Mouse (Mus musculus) midbrain, embryonic 15.5 days (tissue): ENCODE results near the gene Dnpep. TPM values are rescaled to one million over a fixed set of nuclear protein-coding genes. Genes with fewer than 3 reads are reported as not detected.

Experiments
- ATAC-seq: fragments of 200-750 bp; cut with Nextera tagmentation; replicated peaks from 2 replicates; pipeline ENCODE4 v1.8.0; 2017; ENCODE audit warnings: moderate TSS enrichment
- H3K27ac ChIP-seq: fragments of 300-500 bp; sonication (generic); 2 replicates; pipeline ENCODE4 v1.5.1; 2015; ENCODE audit warnings: mild to moderate bottlenecking, inconsistent platforms
- H3K27me3 ChIP-seq: fragments of 300-500 bp; sonication (generic); replicated peaks from 2 replicates; pipeline ENCODE4 v1.6.1; 2015; ENCODE audit warnings: inconsistent platforms
- H3K36me3 ChIP-seq: fragments of 300-500 bp; sonication (generic); replicated peaks from 2 replicates; pipeline ENCODE4 v1.6.1; 2015; ENCODE audit warnings: inconsistent platforms
- H3K4me1 ChIP-seq: fragments of 300-500 bp; sonication (generic); 2 replicates; pipeline ENCODE4 v1.6.1; 2015; ENCODE audit warnings: inconsistent platforms
- H3K4me2 ChIP-seq: fragments of 300-500 bp; sonication (generic); 2 replicates; pipeline ENCODE4 v1.6.1; 2015; ENCODE audit warnings: inconsistent platforms, mild to moderate bottlenecking, moderate library complexity
- H3K4me3 ChIP-seq: fragments of 300-500 bp; sonication (generic); 2 replicates; pipeline ENCODE4 v1.5.1; 2015; ENCODE audit warnings: mild to moderate bottlenecking, inconsistent platforms
- H3K9ac ChIP-seq: fragments of 300-500 bp; sonication (generic); 2 replicates; pipeline ENCODE4 v1.6.1; 2015; ENCODE audit warnings: mild to moderate bottlenecking, inconsistent platforms
- H3K9me3 ChIP-seq: fragments of 300-500 bp; sonication (generic); 2 replicates; pipeline ENCODE4 v1.6.1; 2016; ENCODE audit warnings: inconsistent platforms
- WGBS: fragments of 180-500 bp; shearing (Covaris S2); methylation state at CpG from one replicate; pipeline ENCODE4 v1.1.7; 2015; ENCODE audit warnings: mixed read lengths; 5-methylcytosine and 5-hydroxymethylcytosine counted together
- polyA plus RNA-seq: library from polyadenylated mRNA; unstranded; fragments of >200 nt; fragmentation: Nextera tagmentation; extraction: Ambion mirVana; gene quantifications from 2 replicates; pipeline ENCODE4 v1.2.1, GENCODE M21; 2015

Gene Dnpep
- 152 and 162 TPM in 2 replicates for polyA plus RNA-seq

DNA sequence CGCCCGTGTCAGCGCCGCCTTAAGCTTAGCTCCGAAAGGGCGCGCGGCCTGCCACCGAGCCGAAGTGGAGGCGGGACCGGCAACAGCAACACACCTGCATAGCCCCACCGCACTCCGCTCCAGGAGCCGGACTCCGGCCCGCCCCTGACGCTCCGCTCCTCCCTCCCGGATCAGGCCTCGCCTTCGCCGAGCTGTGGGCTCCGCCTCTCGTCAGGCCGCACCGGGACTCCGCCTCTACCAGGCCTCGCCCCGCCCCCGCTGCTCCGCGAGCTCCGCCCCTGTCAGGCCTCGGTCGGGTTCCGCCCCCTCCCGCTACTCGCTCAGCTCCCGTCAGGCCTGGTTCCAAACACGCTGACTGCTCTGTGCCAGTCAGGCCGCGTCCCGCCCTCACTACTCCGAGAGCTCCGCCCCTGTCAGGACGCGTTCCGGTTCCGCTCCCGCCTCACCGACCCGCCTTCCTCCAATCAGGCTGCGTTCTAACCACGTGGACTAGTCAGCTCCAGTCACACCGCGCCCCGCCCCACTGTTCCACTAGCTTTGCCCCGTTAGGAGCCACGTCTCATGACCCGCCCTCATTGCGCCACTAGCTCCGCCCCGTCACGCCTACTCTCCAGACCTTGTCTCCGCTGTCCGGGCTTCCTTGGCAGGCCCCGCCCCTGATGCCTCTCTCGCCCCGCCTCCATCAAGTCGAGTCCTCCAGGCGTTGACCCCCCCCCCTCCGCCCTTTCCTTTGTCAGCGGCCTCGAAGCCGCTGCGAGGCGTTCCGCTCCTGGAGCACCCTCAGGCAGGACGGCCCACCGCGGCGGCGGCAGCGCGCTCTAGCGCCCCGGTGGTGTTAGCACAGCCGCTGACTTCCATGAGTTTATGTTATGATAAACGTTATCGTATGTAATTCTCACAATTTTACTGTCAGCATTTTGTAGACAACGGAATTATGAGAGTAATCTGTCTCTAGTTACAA, at the start of gene Dnpep:
Gene Dnpep (minus strand): TSS at position 750 of the 961 bp plus-strand sequence.
- ATAC-seq: peak; percentile 98
- H3K4me2 ChIP-seq: peak within 1 kb of the TSS; percentile 66
- H3K4me1 ChIP-seq: peaks cover 16% of the 10 kb centered on the region
- peak within 1 kb of the TSS; percentile 80 for H3K27ac ChIP-seq
- WGBS: under 1% methylated on average over 73 of the region's 92 CpGs
- H3K27me3 ChIP-seq: no peaks in the 10 kb centered on the region
- peaks cover 6% of the 10 kb centered on the region; the same call in 1 of the 2 replicates for H3K36me3 ChIP-seq
- H3K9ac ChIP-seq: peak within 1 kb of the TSS; percentile 64
- peak within 1 kb of the TSS; percentile 52 for H3K4me3 ChIP-seq
- no peaks in the 10 kb centered on the region for H3K9me3 ChIP-seq

DNA sequence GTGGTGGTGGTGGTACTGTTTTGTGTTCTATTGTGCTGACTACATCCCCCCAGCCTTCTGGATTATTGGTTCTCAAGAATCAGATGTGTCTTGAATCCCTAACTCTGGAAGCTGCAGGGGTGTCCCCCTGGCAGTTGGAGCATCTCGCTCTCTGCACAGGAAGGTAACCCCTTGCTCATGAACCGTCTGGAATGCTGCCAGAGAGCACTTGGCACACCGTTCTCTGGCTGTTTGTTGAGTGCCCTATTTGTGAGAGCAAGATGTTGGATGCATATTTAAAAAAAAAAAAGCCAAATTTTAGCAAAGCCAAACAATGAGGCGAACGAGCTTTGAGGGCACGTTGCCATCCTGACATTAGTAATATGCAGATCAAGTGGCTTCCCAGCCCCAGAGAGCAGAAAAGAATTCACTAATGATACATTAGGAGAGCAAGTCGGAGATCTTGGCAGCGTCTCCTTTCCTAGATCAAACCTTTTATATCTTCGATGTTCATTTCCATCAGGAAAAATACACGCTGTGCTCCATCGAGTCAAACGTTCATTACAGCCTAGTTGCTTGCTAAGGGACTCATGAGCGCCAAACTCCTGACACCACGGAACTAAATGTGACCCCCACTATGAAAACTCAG, 47.8 kb upstream of the Dnpep start:
- peaks cover 2% of the 10 kb centered on the region for H3K4me1 ChIP-seq
- no peak for ATAC-seq
- no peaks in the 10 kb centered on the region for H3K36me3 ChIP-seq
- no peak overlapping the region for H3K4me3 ChIP-seq
- peaks cover 11% of the 10 kb centered on the region for H3K27me3 ChIP-seq
- no peaks in the 10 kb centered on the region for H3K9me3 ChIP-seq
- no peak overlapping the region for H3K27ac ChIP-seq
- H3K4me2 ChIP-seq: no peak overlapping the region
- WGBS: 56% methylated on average over 14 of the region's 14 CpGs
- no peak overlapping the region for H3K9ac ChIP-seq

DNA sequence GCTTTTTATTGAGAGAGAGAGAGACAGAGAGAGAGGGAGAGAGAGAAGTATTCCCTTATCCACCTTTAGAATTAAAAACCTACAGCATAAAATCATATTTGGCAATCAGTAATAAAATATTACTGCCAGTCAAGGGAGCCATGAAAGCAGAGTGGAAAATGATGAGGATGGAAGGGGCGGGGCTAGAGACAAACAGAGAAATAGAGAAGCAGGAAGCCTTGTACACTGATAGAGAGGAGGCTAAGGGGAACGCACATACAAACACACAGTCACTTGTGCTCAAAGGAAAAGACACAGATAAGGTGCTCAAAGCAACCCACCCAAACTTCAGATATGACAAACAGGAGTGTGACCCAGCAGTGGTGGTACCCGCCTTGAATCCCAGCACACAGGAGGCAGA, 46.1 kb upstream of the Dnpep start:
- H3K27ac ChIP-seq: no peak overlapping the region
- no peak for ATAC-seq
- no peak overlapping the region for H3K4me3 ChIP-seq
- H3K9ac ChIP-seq: no peak overlapping the region
- peaks cover 9% of the 10 kb centered on the region for H3K4me1 ChIP-seq
- peaks cover 28% of the 10 kb centered on the region for H3K27me3 ChIP-seq
- no peaks in the 10 kb centered on the region for H3K9me3 ChIP-seq
- no peak overlapping the region for H3K4me2 ChIP-seq
- H3K36me3 ChIP-seq: no peaks in the 10 kb centered on the region
- WGBS: 87% methylated on average over 3 of the region's 3 CpGs

DNA sequence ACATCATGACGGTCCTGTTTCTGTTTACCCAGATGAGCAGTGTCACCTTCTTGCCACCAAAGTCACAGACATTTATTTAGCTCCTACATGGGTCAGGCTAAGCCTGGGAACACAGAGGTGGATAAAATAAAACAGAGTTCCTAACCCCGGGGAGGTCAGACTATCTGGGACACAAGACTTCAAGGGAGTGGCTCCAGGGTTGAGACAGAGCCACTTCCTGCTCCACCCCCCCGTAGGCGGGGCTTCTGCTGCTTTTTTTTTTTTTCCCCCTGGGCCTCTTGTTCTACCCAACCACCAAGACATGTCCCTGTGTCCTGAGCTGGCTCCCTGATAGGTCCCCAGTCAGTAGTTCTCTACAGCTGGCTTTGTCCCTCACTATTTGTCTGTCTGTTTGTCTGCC, 44.0 kb upstream of the Dnpep start:
- peaks cover 38% of the 10 kb centered on the region for H3K27me3 ChIP-seq
- WGBS: 46% methylated on average over 4 of the region's 4 CpGs
- H3K4me1 ChIP-seq: peaks cover 9% of the 10 kb centered on the region

DNA sequence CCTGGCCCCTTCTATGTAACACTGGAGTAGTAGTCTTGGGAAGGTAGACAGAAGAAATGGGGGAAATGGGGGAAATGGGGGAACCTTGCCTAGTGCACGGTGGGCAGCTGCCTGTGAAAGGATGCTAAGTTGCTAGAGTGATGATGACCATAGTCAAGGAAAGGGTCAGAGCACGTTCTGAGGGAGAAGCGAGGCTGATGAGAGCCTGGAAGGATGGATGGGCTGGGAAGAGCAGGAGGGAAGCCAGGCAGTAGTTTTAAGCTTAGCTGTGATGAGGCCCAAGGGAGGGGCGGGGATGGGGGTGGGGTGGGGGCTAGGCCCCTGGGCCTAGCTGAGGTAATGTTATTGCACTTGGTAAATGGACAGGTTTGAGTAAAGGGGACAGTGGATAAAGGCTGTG, 43.3 kb upstream of the Dnpep start:
- no peak overlapping the region for H3K4me2 ChIP-seq
- H3K27me3 ChIP-seq: peaks cover 38% of the 10 kb centered on the region
- no peak overlapping the region for H3K4me3 ChIP-seq
- no peak for ATAC-seq
- 51% methylated on average over 4 of the region's 4 CpGs for WGBS
- peaks cover 9% of the 10 kb centered on the region for H3K4me1 ChIP-seq
- H3K27ac ChIP-seq: no peak overlapping the region
- H3K36me3 ChIP-seq: no peaks in the 10 kb centered on the region
- no peaks in the 10 kb centered on the region for H3K9me3 ChIP-seq
- H3K9ac ChIP-seq: no peak overlapping the region

More for the DNA sequence above, 44.0 kb upstream of the Dnpep start:
- H3K9me3 ChIP-seq: no peaks in the 10 kb centered on the region
- no peak for ATAC-seq
- H3K4me2 ChIP-seq: no peak overlapping the region
- H3K4me3 ChIP-seq: no peak overlapping the region
- H3K36me3 ChIP-seq: no peaks in the 10 kb centered on the region
- H3K27ac ChIP-seq: no peak overlapping the region
- H3K9ac ChIP-seq: no peak overlapping the region

DNA sequence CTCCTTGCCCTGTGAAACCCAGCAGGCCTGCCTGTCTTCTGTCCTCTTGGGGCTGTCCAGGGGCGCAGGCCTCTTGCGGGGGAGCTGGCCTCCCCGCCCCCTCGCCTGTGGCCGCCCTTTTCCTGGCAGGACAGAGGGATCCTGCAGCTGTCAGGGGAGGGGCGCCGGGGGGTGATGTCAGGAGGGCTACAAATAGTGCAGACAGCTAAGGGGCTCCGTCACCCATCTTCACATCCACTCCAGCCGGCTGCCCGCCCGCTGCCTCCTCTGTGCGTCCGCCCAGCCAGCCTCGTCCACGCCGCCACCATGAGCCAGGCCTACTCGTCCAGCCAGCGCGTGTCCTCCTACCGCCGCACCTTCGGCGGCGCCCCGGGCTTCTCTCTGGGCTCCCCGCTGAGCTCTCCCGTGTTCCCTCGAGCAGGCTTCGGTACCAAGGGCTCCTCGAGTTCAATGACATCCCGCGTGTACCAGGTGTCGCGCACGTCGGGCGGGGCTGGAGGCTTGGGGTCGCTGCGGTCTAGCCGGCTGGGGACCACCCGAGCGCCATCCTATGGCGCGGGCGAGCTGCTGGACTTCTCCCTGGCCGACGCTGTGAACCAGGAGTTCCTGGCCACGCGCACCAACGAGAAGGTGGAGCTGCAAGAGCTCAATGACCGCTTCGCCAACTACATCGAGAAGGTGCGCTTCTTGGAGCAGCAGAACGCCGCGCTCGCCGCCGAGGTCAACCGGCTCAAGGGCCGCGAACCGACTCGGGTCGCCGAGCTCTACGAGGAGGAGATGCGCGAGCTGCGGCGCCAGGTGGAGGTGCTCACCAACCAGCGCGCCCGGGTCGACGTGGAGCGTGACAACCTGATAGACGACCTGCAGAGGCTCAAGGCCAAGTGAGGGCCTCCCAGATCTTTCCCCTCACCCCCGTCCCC, 42.6 kb upstream of the Dnpep start, which contains the start of gene Des:
Gene Des (plus strand): TSS at position 218 of the 920 bp plus-strand sequence.
- 2% methylated on average over 80 of the region's 80 CpGs for WGBS
- ATAC-seq: no peak
- peak within 1 kb of the TSS; percentile 48 for H3K4me2 ChIP-seq
- H3K36me3 ChIP-seq: no peaks in the 10 kb centered on the region
- no peak within 1 kb of the TSS for H3K9ac ChIP-seq
- peak within 1 kb of the TSS; percentile 24 for H3K4me3 ChIP-seq
- no peaks in the 10 kb centered on the region for H3K9me3 ChIP-seq
- peaks cover 9% of the 10 kb centered on the region for H3K4me1 ChIP-seq
- H3K27ac ChIP-seq: no peak within 1 kb of the TSS
- H3K27me3 ChIP-seq: peaks cover 38% of the 10 kb centered on the region

DNA sequence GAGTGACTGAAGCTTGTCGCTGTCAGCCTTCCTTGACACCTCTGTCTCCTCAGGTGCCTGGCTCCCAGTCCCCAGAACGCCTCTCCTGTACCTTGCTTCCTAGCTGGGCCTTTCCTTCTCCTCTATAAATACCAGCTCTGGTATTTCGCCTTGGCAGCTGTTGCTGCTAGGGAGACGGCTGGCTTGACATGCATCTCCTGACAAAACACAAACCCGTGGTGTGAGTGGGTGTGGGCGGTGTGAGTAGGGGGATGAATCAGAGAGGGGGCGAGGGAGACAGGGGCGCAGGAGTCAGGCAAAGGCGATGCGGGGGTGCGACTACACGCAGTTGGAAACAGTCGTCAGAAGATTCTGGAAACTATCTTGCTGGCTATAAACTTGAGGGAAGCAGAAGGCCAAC, 41.6 kb upstream of the Dnpep start:
- Histone ChIP-seq H3K27me3 (peaks cover 38% of the 10 kb centered on the region), H3K4me3 (no peak overlapping the region), H3K4me2 (no peak overlapping the region), H3K4me1 (peaks cover 9% of the 10 kb centered on the region), H3K27ac (no peak overlapping the region), H3K9ac (no peak overlapping the region), H3K9me3 (no peaks in the 10 kb centered on the region), H3K36me3 (no peaks in the 10 kb centered on the region)
- WGBS: 73% methylated on average over 13 of the region's 13 CpGs
- no peak for ATAC-seq

DNA sequence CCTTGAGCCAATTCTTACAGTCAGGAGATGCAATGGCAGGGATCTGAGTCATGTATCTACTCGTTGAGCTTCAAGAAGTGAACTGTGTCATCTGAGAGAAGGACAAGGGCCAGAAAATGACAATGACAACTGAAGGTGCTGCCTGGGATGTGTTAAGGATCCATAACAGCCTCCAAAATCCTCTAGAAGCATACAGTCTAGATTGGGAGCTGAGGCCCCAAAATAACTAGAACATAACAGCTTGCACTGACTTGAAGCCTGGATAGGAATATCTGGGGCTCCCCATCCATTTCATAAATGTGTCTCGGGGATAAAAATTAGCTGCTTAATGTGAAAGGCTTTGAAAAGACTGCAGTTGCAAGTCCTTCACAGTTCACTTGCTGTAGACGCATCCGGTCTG, 40.2 kb upstream of the Dnpep start:
- H3K4me2 ChIP-seq: no peak overlapping the region
- no peaks in the 10 kb centered on the region for H3K36me3 ChIP-seq
- H3K4me3 ChIP-seq: no peak overlapping the region
- peaks cover 9% of the 10 kb centered on the region for H3K4me1 ChIP-seq
- no peaks in the 10 kb centered on the region for H3K9me3 ChIP-seq
- peaks cover 38% of the 10 kb centered on the region for H3K27me3 ChIP-seq
- H3K9ac ChIP-seq: no peak overlapping the region
- no peak overlapping the region for H3K27ac ChIP-seq
- ATAC-seq: no peak
- 92% methylated on average over 4 of the region's 4 CpGs for WGBS

DNA sequence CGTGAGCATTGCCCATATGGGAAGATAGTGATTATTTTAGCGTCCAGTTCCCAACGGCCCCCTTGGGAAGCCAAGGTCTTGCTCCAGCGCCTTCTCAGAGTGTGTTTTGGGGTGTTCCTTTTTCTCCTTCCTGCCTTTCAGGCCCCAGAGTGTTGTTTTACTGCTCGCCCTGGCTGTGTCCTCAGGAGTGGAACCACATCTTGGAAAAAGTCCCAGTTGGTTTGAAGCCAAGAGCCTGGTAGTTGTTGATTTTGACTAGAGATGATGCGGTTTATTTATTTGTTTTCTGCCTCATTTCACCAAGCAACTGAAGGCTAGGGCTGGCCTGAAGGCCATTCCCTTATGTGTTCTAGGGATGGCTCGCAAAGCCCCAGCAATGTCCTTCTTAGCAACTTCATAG, 39.5 kb upstream of the Dnpep start:
- Histone ChIP-seq H3K4me2 (no peak overlapping the region), H3K36me3 (no peaks in the 10 kb centered on the region), H3K27ac (no peak overlapping the region), H3K4me1 (peaks cover 9% of the 10 kb centered on the region), H3K4me3 (no peak overlapping the region), H3K9ac (no peak overlapping the region), H3K9me3 (no peaks in the 10 kb centered on the region), H3K27me3 (peaks cover 38% of the 10 kb centered on the region)
- WGBS: 79% methylated on average over 7 of the region's 7 CpGs
- no peak for ATAC-seq

DNA sequence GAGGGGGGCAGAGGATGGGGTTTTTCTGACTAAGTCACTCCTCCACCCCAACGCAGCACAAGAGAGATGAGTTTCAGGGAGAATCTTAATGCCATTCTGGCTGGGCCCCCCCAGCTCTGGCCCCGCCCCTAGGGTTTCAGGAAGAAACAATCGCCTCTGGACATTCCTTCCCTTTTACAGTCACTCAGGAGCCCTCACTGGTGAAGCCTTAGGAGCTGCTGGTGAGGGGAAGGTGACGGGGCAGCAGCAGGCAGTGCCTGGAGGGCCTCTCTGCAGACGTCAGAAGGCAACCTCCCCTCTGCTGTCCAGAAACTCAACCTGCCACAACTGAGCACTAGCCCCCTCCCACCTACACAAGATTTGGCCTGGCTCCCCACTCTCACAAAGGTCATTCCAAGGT, 31.5 kb upstream of the Dnpep start:
- WGBS: 40% methylated on average over 5 of the region's 5 CpGs
- Histone ChIP-seq H3K9ac (no peak overlapping the region), H3K27ac (no peak overlapping the region), H3K4me1 (peaks cover 7% of the 10 kb centered on the region), H3K9me3 (no peaks in the 10 kb centered on the region), H3K4me2 (no peak overlapping the region), H3K27me3 (no peaks in the 10 kb centered on the region), H3K4me3 (no peak overlapping the region), H3K36me3 (no peaks in the 10 kb centered on the region)
- no peak for ATAC-seq

DNA sequence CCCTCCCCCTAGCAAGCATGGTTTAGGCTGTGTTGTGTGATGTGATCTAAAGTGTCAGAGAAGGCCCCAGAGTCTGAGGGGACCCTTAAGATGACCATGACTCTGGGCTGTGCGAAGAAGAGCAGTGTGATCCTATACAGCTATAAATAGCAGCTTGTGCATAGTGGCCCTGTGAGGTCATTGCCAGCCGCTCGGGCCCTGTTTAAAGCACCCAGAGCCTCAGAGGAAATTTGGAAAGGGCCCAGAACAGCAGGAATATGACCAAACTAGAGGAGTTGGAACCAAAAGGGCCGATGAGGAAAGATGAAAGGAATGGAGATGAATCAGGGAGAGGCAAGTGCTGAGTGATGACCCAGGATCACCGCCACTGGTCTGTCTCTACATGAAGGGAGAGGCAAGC, 29.5 kb upstream of the Dnpep start:
- Histone ChIP-seq H3K36me3 (no peaks in the 10 kb centered on the region), H3K9me3 (no peaks in the 10 kb centered on the region), H3K4me3 (no peak overlapping the region), H3K27ac (no peak overlapping the region), H3K4me2 (no peak overlapping the region), H3K4me1 (peaks cover 11% of the 10 kb centered on the region), H3K27me3 (no peaks in the 10 kb centered on the region), H3K9ac (no peak overlapping the region)
- ATAC-seq: no peak
- 83% methylated on average over 5 of the region's 5 CpGs for WGBS
